Mouse (Mus musculus) adrenal gland, postnatal 36 days (tissue): Measurements from ENCODE around the gene Atad2b. TPM values are rescaled to one million over a fixed set of nuclear protein-coding genes. Genes with fewer than 3 reads are reported as not detected.

Experiments
- DNase-seq, 2 experiments: peaks; one replicate each; pipeline ENCODE4 v3.0.0; 2021; ENCODE audit warnings: mixed read lengths in 1 of 2
- total RNA-seq, 2 experiments: library from RNA; stranded (reverse); gene quantifications; 2 replicates each; pipeline ENCODE4 v1.2.3; 2021

Atad2b gene
- total RNA-seq, 2 experiments from 2014 or later, result 26.4 to 30.6 TPM

DNA sequence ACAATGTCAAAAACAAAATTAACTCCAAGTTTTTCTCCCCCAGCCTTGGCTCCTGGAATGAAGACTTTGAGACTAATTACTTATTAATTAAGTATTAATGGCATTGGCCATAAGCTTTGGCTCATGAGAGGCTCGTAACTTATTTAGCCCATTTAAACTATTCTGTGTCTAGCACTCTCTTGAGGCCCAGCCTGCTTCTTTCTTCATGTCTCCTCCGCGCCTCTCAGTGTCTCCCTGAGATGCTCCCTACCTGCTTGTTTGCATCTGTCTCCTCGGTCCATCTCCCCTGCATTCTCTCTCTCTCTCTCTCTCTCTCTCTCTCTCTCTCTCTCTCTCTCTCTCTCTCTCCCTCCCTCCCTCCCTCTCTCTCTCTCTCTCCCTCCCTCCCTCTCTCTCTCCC lies 164.3 kb downstream of the Atad2b start:
- no peak for DNase-seq

- no peak for DNase-seq
These were observed 167.6 kb downstream of the Atad2b start for GRCm38 (mm10) chr12:5084714-5085113.

DNA sequence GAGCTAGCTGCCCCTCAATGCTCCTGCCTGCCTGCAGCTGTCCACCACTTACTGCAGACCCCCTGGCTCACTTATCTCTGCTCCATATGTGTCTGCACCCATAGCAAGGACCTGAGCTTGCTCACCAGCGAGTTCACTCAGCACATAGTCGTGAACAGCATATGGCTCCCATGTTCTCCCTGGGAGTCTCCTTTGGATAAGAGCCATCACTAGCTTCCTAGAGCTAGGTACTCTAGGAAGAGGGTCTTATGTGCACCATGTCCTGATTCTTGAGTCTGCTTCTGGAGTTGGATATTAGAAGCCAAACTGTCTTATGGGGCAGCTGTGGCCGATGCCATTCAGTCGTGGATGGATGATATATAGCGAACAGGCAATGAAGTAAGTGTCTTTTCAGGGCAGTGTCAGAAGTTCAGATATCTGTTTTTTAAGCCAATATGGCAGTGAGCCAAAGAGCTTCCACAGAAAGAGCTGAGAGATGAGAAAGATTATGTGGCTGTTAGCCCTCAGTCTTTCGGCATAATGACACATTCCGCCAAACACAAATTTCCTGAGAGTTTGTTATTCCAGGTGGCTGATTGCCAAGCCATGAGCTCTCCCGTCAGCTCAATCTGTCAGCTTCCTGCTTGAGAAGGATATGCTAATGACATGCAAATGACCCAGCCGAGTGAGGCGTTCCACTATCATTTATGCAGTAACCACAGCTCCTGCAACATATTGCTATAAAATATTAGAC lies 170.8 kb downstream of the Atad2b start:
- peak; percentile 8 to 13 for DNase-seq

- DNase-seq, result no peak
These were observed 171.5 kb downstream of the Atad2b start for GRCm38 (mm10) chr12:5088639-5089038.

Other genes starting within 250 kb of the Atad2b start
- under 1 TPM; 0.20 to 0.30 TPM for gene Fam228a, start 178.9 kb upstream of the Atad2b start, total RNA-seq
- gene Pfn4, start 148.3 kb upstream of the Atad2b start, total RNA-seq, result 1 to 10 TPM in 1 of 2 experiments, under 1 TPM in 1; 0.73 to 1.8 TPM
- gene Fam228b, start 148.1 kb upstream of the Atad2b start, total RNA-seq, result 1 to 10 TPM; 3.6 to 4.9 TPM
- 100 to 1,000 TPM; 104 to 110 TPM for gene Sf3b6, start 99.8 kb upstream of the Atad2b start, total RNA-seq
- 1 to 10 TPM; 4.2 to 5.4 TPM for gene Fkbp1b, start 75.8 kb upstream of the Atad2b start, total RNA-seq
- gene Wdcp, start 74.0 kb upstream of the Atad2b start, total RNA-seq, result 1 to 10 TPM; 7.3 to 8.4 TPM
- gene Mfsd2b, start 43.0 kb upstream of the Atad2b start, total RNA-seq, result under 1 TPM; 0.30 to 0.60 TPM
- gene Ubxn2a, start 9.6 kb upstream of the Atad2b start, total RNA-seq, result 10 to 100 TPM; 41.3 to 43.3 TPM